Mouse (Mus musculus): ENCODE results near the gene Cda.

DNA sequence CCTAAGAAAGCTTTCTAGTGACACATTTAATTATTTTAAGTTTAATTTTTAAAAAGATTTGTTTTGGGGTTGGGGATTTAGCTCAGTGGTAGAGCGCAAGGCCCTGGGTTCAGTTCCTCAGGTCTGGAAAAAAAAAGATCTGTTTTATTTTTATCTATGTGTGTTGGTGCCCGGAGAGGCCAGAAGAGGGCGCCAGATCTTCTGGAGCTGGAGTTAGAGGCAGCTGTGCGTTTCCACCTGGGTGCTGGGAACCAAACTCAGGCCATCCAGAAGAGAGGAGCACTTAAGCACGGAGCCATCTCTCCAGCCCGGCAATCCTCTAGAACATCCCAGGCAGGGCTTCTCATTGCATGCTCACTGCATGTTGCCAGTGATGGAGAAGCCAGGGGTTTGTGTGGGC lies 51.4 kb downstream of the Cda start:
- TF ChIP-seq CTCF (IDR thresholded peaks at IDR 0.05; ENCODE audit: extremely low read depth, insufficient read depth, insufficient read length, insufficient replicate concordance), result 0 out of 2 replicates have a peak, but pooled peaks have one; percentile 4
- no peak for TF ChIP-seq POLR2A (IDR thresholded peaks at IDR 0.05; ENCODE audit: low read depth, low read length)
